Mouse (Mus musculus) lung, postnatal 0 days (tissue): ENCODE results near the gene Ankrd65. TPM values are rescaled to one million over a fixed set of nuclear protein-coding genes. Genes with fewer than 3 reads are reported as not detected.

ENCODE experiments used
- ATAC-seq: fragments of 200-750 bp; cut with Nextera tagmentation; 2 replicates; pipeline ENCODE4 v1.8.0; 2017; ENCODE audit warnings: moderate library complexity
- DNase-seq: peaks from one replicate; pipeline ENCODE4 v3.0.0-alpha.2; 2016; ENCODE audit warnings: low spot score
- H3K27ac ChIP-seq: fragments of 300-500 bp; sonication (generic); 2 replicates; pipeline ENCODE4 v1.5.1; 2014; ENCODE audit warnings: antibody characterized with exemption, mild to moderate bottlenecking, low read length, mixed read lengths
- H3K27me3 ChIP-seq: fragments of 300-500 bp; sonication (generic); replicated peaks from 2 replicates; pipeline ENCODE4 v1.6.1; 2014; ENCODE audit warnings: low read length, mixed read lengths; ENCODE audit not compliant: insufficient read depth
- H3K36me3 ChIP-seq: fragments of 300-500 bp; sonication (generic); 2 replicates; pipeline ENCODE4 v1.6.1; 2014; ENCODE audit warnings: low read length, mixed read lengths; ENCODE audit not compliant: insufficient read depth
- H3K4me1 ChIP-seq: fragments of 300-500 bp; sonication (generic); 2 replicates; pipeline ENCODE4 v1.6.1; 2014; ENCODE audit warnings: antibody characterized with exemption, low read depth, low read length, mixed read lengths; ENCODE audit not compliant: insufficient read depth
- H3K4me2 ChIP-seq: fragments of 300-500 bp; sonication (generic); replicated peaks from 2 replicates; pipeline ENCODE4 v1.6.1; 2014; ENCODE audit warnings: low read depth, mild to moderate bottlenecking, low read length, moderate library complexity, mixed read lengths
- H3K4me3 ChIP-seq: fragments of 300-500 bp; sonication (generic); 2 replicates; pipeline ENCODE4 v1.5.1; 2014; ENCODE audit warnings: low read depth, low read length
- H3K9ac ChIP-seq: fragments of 300-500 bp; sonication (generic); replicated peaks from 2 replicates; pipeline ENCODE4 v1.6.1; 2014; ENCODE audit warnings: low read depth, mild to moderate bottlenecking
- H3K9me3 ChIP-seq: fragments of 300-500 bp; sonication (generic); 2 replicates; pipeline ENCODE4 v1.6.1; 2016; ENCODE audit warnings: low read length, mixed read lengths
- CTCF ChIP-seq: IDR thresholded peaks from 2 replicates; pipeline ENCODE4 v1.5.1; 2016; ENCODE audit warnings: antibody characterized with exemption, mild to moderate bottlenecking
- EP300 ChIP-seq: IDR thresholded peaks from 2 replicates; pipeline ENCODE4 v1.6.1; 2016; ENCODE audit warnings: antibody characterized with exemption, mild to moderate bottlenecking, control low read depth
- WGBS: fragments of 180-500 bp; shearing (Covaris S2); extraction: QIAGEN DNeasy Blood & Tissue Kit; methylation state at CpG from one replicate; pipeline ENCODE4 v1.1.7; 2014; 5-methylcytosine and 5-hydroxymethylcytosine counted together
- microRNA-seq: library from miRNA; unstranded; fragments of <30 nt; microRNA quantifications from one replicate; pipeline ENCODE4, GENCODE M21; 2016
- polyA plus RNA-seq: library from polyadenylated mRNA; unstranded; fragments of >200 nt; fragmentation: Nextera tagmentation; extraction: Ambion mirVana; gene quantifications from 2 replicates; pipeline ENCODE4 v1.2.1, GENCODE M21; 2015

Ankrd65 gene
- polyA plus RNA-seq, 1 experiment from 2014 or later: 6.0 TPM

DNA sequence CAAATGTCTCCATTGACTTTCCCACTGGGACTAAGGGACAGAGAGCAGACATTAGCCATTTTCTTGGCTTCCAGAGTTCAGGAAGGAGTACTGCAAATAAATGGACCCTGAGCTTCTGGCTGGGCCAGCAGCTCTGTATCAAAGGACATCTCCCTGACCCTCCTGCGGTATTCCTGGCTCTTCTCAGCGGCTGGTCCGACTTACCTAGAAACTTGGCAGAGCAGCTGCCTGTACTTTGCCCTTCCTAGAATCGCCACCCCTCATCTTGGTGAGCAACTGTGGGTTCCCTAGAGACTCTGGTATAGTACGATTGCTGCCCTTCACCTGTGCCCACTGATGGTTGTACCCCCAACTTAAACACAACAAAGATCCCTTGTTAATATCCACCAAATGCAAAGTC lies 53.0 kb downstream of the Ankrd65 start:
- Histone ChIP-seq H3K27ac (no peak overlapping the region), H3K4me3 (no peak overlapping the region), H3K27me3 (no peaks in the 10 kb centered on the region), H3K4me2 (no peak overlapping the region), H3K36me3 (no peaks in the 10 kb centered on the region), H3K9ac (no peak overlapping the region), H3K4me1 (peaks cover 15% of the 10 kb centered on the region; the same call in 1 of the 2 replicates), H3K9me3 (no peaks in the 10 kb centered on the region)
- DNase-seq (no peak), ATAC-seq (no peak)
- TF ChIP-seq CTCF (no peak), EP300 (no peak)
- WGBS: 88% methylated on average over 5 of the region's 5 CpGs

DNA sequence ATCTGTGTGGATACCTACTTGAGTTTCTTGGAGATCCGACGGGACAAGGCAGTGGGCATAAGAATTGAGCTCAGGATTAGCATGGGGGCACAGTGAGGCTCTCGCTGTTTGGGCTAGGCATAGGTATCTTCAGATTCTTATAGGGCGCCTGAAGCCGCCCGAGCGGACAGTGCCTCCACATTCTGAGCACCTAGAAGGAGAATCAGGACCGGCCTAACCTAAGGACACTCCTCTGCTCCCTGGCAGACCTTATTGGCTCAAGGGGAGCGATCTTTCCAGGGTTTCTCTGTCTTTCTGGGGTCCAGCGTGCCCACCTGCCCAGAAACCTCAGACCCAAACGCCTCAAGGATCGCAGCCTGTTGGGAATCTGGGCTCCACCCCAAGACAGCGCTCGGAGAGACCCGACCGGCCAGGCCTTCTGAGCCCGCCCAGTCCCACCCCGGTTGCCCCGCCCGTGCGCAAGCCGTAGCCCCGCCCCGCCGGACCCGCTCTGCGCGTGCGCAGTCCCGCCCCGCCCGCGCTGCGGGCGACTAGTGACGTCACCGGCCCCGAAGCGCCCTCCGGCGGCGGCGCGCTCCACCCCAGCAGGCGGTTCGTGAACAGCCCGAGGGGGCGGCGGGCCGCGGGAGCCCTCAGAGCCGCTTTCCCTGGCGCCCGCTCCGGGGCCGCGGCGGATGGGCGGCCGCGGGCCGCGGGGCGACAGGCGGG lies 56.8 kb downstream of the Ankrd65 start, which contains the start of gene Dvl1:
TSS of gene Dvl1 (plus strand) at position 532 of the 708 bp plus-strand sequence.
- H3K9ac ChIP-seq: peak within 1 kb of the TSS; percentile 82
- DNase-seq: peak; percentile 90
- no peak for TF ChIP-seq EP300
- TF ChIP-seq CTCF: peak; percentile 61
- peak; percentile 94 for ATAC-seq
- H3K4me1 ChIP-seq: peaks cover 21% of the 10 kb centered on the region; the same call in 1 of the 2 replicates
- H3K36me3 ChIP-seq: no peaks in the 10 kb centered on the region
- WGBS: 4% methylated on average over 20 of the region's 65 CpGs
- no peaks in the 10 kb centered on the region for H3K27me3 ChIP-seq
- H3K4me2 ChIP-seq: peak within 1 kb of the TSS; percentile 93
- H3K9me3 ChIP-seq: no peaks in the 10 kb centered on the region
- H3K4me3 ChIP-seq: peak within 1 kb of the TSS; percentile 82
- peak within 1 kb of the TSS; percentile 77 for H3K27ac ChIP-seq

DNA sequence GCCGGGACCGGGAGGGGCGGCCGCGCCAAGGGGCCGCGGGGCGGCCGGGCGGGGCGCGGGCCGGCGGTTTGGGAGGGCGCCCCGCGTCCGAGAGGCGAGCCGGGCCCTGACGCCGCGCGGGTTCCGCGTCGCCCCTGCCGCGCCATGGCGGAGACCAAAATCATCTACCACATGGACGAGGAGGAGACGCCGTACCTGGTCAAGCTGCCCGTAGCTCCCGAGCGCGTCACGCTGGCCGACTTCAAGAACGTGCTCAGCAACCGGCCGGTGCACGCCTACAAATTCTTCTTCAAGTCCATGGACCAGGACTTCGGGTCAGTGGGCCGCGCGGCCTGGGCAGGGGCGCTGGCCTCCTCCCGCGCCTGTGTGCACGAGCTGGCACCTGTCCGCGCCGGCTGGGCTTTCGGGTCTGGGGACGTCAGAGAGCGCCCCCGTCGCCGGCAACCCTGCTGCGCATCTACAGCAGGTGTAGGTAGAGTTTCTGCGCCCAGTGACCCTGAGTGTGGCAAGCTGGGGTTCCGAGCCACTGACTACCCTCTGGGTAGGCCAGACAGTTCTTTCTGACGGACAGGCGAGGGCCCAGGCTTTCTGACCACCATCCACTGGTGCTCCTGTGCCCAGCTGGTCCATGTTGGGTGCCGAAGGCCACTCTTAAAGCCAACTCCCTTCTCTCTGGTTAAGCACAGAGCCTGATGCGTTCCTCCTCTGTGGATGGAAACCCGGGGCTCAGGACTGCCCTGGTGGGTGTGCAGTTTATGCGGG lies 57.5 kb downstream of the Ankrd65 start:
- Histone ChIP-seq H3K4me3 (peak overlapping the region; percentile 82), H3K9me3 (no peaks in the 10 kb centered on the region), H3K4me2 (peak overlapping the region; percentile 93), H3K36me3 (no peaks in the 10 kb centered on the region), H3K27me3 (no peaks in the 10 kb centered on the region), H3K27ac (peak overlapping the region; percentile 52; the same call in 1 of the 2 replicates), H3K4me1 (peaks cover 21% of the 10 kb centered on the region; the same call in 1 of the 2 replicates), H3K9ac (peak overlapping the region; percentile 82)
- TF ChIP-seq EP300 (no peak), CTCF (no peak; the same call in none of the 2 replicates)
- WGBS: 2% methylated on average over 49 of the region's 69 CpGs
- DNase-seq: peak; percentile 40
- ATAC-seq: peak; percentile 54

DNA sequence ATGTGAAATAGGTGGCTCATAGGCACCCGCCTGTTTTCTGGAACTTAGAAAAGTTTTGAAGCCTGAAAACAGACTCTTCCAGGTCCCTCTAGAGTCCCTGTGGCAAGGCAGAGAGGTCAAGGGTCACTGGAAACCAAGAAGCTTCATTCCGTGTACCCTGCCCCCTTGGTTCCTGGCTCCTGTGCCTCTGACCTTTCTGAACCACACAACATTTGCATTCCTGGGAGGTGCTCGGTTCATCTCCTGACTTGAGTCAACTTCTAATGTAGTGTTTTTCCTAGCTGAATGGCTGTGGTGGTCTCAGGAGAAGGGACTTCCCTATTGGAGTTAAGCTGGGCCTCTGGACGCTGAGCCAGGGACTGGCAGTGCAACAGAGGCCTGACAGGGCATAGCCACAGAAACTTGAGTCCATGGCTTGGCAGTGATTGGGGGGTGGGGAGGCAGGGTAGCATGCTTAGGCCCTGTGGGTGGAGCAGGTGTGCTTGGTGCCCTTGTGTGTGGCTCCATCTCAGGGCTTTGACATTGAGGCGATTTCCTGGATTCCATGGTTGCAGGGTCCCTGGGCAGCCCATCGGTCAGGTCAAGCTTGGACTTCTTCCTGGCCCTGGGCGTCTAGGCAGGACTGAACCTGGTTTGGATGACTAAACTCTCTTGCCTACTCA lies 58.3 kb downstream of the Ankrd65 start:
- Histone ChIP-seq H3K4me3 (peak overlapping the region; percentile 82), H3K36me3 (no peaks in the 10 kb centered on the region), H3K9me3 (no peaks in the 10 kb centered on the region), H3K27ac (no peak overlapping the region), H3K4me1 (peaks cover 21% of the 10 kb centered on the region; the same call in 1 of the 2 replicates), H3K9ac (peak overlapping the region; percentile 82), H3K4me2 (peak overlapping the region; percentile 93), H3K27me3 (no peaks in the 10 kb centered on the region)
- no peak for ATAC-seq
- WGBS: 58% methylated on average over 7 of the region's 7 CpGs
- DNase-seq: peak; percentile 15
- TF ChIP-seq EP300: no peak
- no peak for TF ChIP-seq CTCF

Small RNA genes within 50 kb of the gene (microRNA-seq; reads per million reads assigned to microRNA genes)
- gene Gm27743: not detected

Other genes with a start within 250 kb of the Ankrd65 start
- 70.9 and 76.3 TPM in 2 replicates for gene Nadk, start 228.1 kb upstream of the Ankrd65 start, polyA plus RNA-seq
- gene Slc35e2, start 189.0 kb upstream of the Ankrd65 start, polyA plus RNA-seq: 3.1 and 3.7 TPM in 2 replicates
- gene Cdk11b, start 165.6 kb upstream of the Ankrd65 start, polyA plus RNA-seq: 67.3 and 74.4 TPM in 2 replicates
- not detected in 2 replicates for gene Gm10563, start 145.0 kb upstream of the Ankrd65 start, polyA plus RNA-seq
- gene Mmp23, start 137.1 kb upstream of the Ankrd65 start, polyA plus RNA-seq: 44.5 and 46.2 TPM in 2 replicates
- gene Mib2, start 121.2 kb upstream of the Ankrd65 start, polyA plus RNA-seq: 16.3 and 19.8 TPM in 2 replicates
- 3.3 and 3.6 TPM in 2 replicates for gene Fndc10, start 96.1 kb upstream of the Ankrd65 start, polyA plus RNA-seq
- 166 and 178 TPM in 2 replicates for gene Ssu72, start 85.6 kb upstream of the Ankrd65 start, polyA plus RNA-seq
- gene Tmem240, start 55.6 kb upstream of the Ankrd65 start, polyA plus RNA-seq: 0.58 and 0.63 TPM in 2 replicates
- 26.1 and 28.5 TPM in 2 replicates for gene Atad3a, start 29.3 kb upstream of the Ankrd65 start, polyA plus RNA-seq
- 6.5 and 7.0 TPM in 2 replicates for gene Vwa1, start 15.7 kb upstream of the Ankrd65 start, polyA plus RNA-seq
- 0.13 and 0.31 TPM in 2 replicates for gene Tmem88b, start 4.6 kb upstream of the Ankrd65 start, polyA plus RNA-seq
- 164 and 186 TPM in 2 replicates for gene Mrpl20, start 12.4 kb downstream of the Ankrd65 start, polyA plus RNA-seq
- gene Ccnl2, start 22.1 kb downstream of the Ankrd65 start, polyA plus RNA-seq: 110 and 122 TPM in 2 replicates
- gene Aurkaip1, start 40.8 kb downstream of the Ankrd65 start, polyA plus RNA-seq: 117 and 128 TPM in 2 replicates
- 321 and 330 TPM in 2 replicates for gene Mxra8, start 49.2 kb downstream of the Ankrd65 start, polyA plus RNA-seq
- 9.1 and 11.9 TPM in 2 replicates for gene Dvl1, start 57.0 kb downstream of the Ankrd65 start, polyA plus RNA-seq
- gene Tas1r3, start 72.9 kb downstream of the Ankrd65 start, polyA plus RNA-seq: 0.19 and 0.25 TPM in 2 replicates
- 10.8 and 13.8 TPM in 2 replicates for gene Cptp, start 79.0 kb downstream of the Ankrd65 start, polyA plus RNA-seq
- gene Ints11, start 79.1 kb downstream of the Ankrd65 start, polyA plus RNA-seq: 31.7 and 34.8 TPM in 2 replicates
- gene Pusl1, start 101.3 kb downstream of the Ankrd65 start, polyA plus RNA-seq: 29.3 and 29.9 TPM in 2 replicates
- 12.7 and 13.4 TPM in 2 replicates for gene Acap3, start 101.4 kb downstream of the Ankrd65 start, polyA plus RNA-seq
- 66.6 and 67.0 TPM in 2 replicates for gene Ube2j2, start 153.4 kb downstream of the Ankrd65 start, polyA plus RNA-seq
- 30.6 and 36.2 TPM in 2 replicates for gene C1qtnf12, start 171.9 kb downstream of the Ankrd65 start, polyA plus RNA-seq
- gene B3galt6, start 202.2 kb downstream of the Ankrd65 start, polyA plus RNA-seq: 6.8 TPM in 2 replicates
- gene Sdf4, start 202.4 kb downstream of the Ankrd65 start, polyA plus RNA-seq: 155 and 166 TPM in 2 replicates
- 4.9 and 5.2 TPM in 2 replicates for gene Tnfrsf4, start 223.4 kb downstream of the Ankrd65 start, polyA plus RNA-seq
- gene Tnfrsf18, start 235.7 kb downstream of the Ankrd65 start, polyA plus RNA-seq: 1.6 and 1.9 TPM in 2 replicates